Mouse (Mus musculus) liver, postnatal 0 days (tissue): Measurements from ENCODE around the gene Gm156.

Experiments
- CTCF ChIP-seq: sonication (generic); IDR thresholded peaks from 2 replicates; pipeline ENCODE4 v1.5.1; 2016; ENCODE audit warnings: antibody characterized with exemption, low read depth
- EP300 ChIP-seq: IDR thresholded peaks from 2 replicates; pipeline ENCODE4 v1.6.1; 2016; ENCODE audit warnings: antibody characterized with exemption, low read depth, mild to moderate bottlenecking

DNA sequence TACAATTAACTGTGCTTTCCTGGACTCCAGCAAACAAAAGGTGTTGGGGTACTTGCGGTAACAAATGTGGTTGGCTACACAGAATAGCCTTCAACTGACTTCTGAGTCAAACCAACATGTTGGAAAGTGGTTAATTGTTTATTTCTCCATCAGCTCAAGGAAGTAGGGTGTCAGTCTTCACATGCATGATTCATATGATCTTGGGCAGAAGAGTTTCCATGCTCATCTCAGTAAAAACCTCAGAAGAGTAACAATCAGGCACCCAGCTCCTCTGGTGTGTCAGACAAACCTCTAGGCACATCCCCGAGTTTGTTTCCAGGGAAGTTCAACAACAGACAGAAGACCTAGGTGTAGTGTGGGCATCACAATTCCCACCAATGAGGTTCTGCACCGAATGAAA, 33.7 kb upstream of the Gm156 start:
- TF ChIP-seq CTCF (no peak), EP300 (no peak)
